Mouse (Mus musculus): Measurements from ENCODE around the gene Vamp9. TPM values are rescaled to one million over a fixed set of nuclear protein-coding genes. Genes with fewer than 3 reads are reported as not detected.

The Vamp9 gene
- polyA plus RNA-seq (2015; fragmentation: Illumina TruSeq; extraction: RNeasy Lipid Tissue Mini Kit (QIAGEN cat#74804); ENCODE audit: insufficient read depth, low read depth, low replicate concordance): not detected

GRCm38 (mm10) chr5:99906181-99906956 is at the start of gene Vamp9:
Vamp9 (plus strand) TSS chr5:99906254.

GRCm38 (mm10) chr5:99978699-99979442 is 72.8 kb downstream of the Vamp9 start, which contains the start of the genes Hnrnpd and 4930524J08Rik:
Hnrnpd (minus strand) TSS chr5:99978938.
4930524J08Rik (plus strand) TSS chr5:99979061.

Other genes with a start within 250 kb of the Vamp9 start
- 0.89 TPM for gene Rasgef1b, start 177.2 kb upstream of the Vamp9 start, polyA plus RNA-seq (2015; fragmentation: Illumina TruSeq; extraction: RNeasy Lipid Tissue Mini Kit (QIAGEN cat#74804); ENCODE audit: insufficient read depth, low read depth, low replicate concordance)
- gene Hnrnpd, start 72.7 kb downstream of the Vamp9 start, polyA plus RNA-seq (2015; fragmentation: Illumina TruSeq; extraction: RNeasy Lipid Tissue Mini Kit (QIAGEN cat#74804); ENCODE audit: insufficient read depth, low read depth, low replicate concordance): 39.0 TPM
- not detected for gene 4930524J08Rik, start 72.8 kb downstream of the Vamp9 start, polyA plus RNA-seq (2015; fragmentation: Illumina TruSeq; extraction: RNeasy Lipid Tissue Mini Kit (QIAGEN cat#74804); ENCODE audit: insufficient read depth, low read depth, low replicate concordance)
- gene Hnrnpdl, start 133.4 kb downstream of the Vamp9 start, polyA plus RNA-seq (2015; fragmentation: Illumina TruSeq; extraction: RNeasy Lipid Tissue Mini Kit (QIAGEN cat#74804); ENCODE audit: insufficient read depth, low read depth, low replicate concordance): 77.0 TPM
- 2.8 TPM for gene Enoph1, start 133.7 kb downstream of the Vamp9 start, polyA plus RNA-seq (2015; fragmentation: Illumina TruSeq; extraction: RNeasy Lipid Tissue Mini Kit (QIAGEN cat#74804); ENCODE audit: insufficient read depth, low read depth, low replicate concordance)

All from pancreas, adult 10 weeks (tissue).